Mouse (Mus musculus) kidney, embryonic 14.5 days (tissue): ENCODE data around the gene C4b. TPM values are rescaled to one million over a fixed set of nuclear protein-coding genes. Genes with fewer than 3 reads are reported as not detected.

Source experiments
- ATAC-seq: fragments of 200-750 bp; cut with Nextera tagmentation; 2 replicates; pipeline ENCODE4 v1.8.0; 2017; ENCODE audit warnings: moderate number of reproducible peaks, mild to moderate bottlenecking, moderate TSS enrichment, moderate library complexity; ENCODE audit not compliant: low FRiP score, low TSS enrichment
- H3K27ac ChIP-seq: fragments of 300-500 bp; sonication (generic); 2 replicates; pipeline ENCODE4 v1.5.1; 2014; ENCODE audit warnings: low read depth, mild to moderate bottlenecking, low read length, moderate library complexity, mixed read lengths
- H3K27me3 ChIP-seq: fragments of 300-500 bp; sonication (generic); 2 replicates; pipeline ENCODE4 v1.6.1; 2014; ENCODE audit warnings: mild to moderate bottlenecking, low read length; ENCODE audit not compliant: control insufficient read depth, insufficient read depth
- H3K36me3 ChIP-seq: fragments of 300-500 bp; sonication (generic); 2 replicates; pipeline ENCODE4 v1.6.1; 2014; ENCODE audit warnings: low read length, mixed read lengths; ENCODE audit not compliant: control insufficient read depth, insufficient read depth
- H3K4me1 ChIP-seq: fragments of 300-500 bp; sonication (generic); 2 replicates; pipeline ENCODE4 v1.6.1; 2014; ENCODE audit warnings: low read length, mixed read lengths; ENCODE audit not compliant: control insufficient read depth, insufficient read depth
- H3K4me2 ChIP-seq: fragments of 300-500 bp; sonication (generic); replicated peaks from 2 replicates; pipeline ENCODE4 v1.6.1; 2014; ENCODE audit warnings: low read depth, mild to moderate bottlenecking, low read length
- H3K4me3 ChIP-seq: fragments of 300-500 bp; sonication (generic); 2 replicates; pipeline ENCODE4 v1.5.1; 2014; ENCODE audit warnings: mild to moderate bottlenecking, low read length
- H3K9ac ChIP-seq: fragments of 300-500 bp; sonication (generic); 2 replicates; pipeline ENCODE4 v1.6.1; 2014; ENCODE audit warnings: low read depth, mild to moderate bottlenecking, low read length, moderate library complexity
- H3K9me3 ChIP-seq: fragments of 300-500 bp; sonication (generic); 2 replicates; pipeline ENCODE4 v1.6.1; 2016; ENCODE audit warnings: low read length; ENCODE audit not compliant: control insufficient read depth
- WGBS: fragments of 180-500 bp; shearing (Covaris S2); extraction: QIAGEN DNeasy Blood & Tissue Kit; methylation state at CpG from one replicate; pipeline ENCODE4 v1.1.7; 2014; 5-methylcytosine and 5-hydroxymethylcytosine counted together
- microRNA-seq: library from miRNA; unstranded; fragments of <30 nt; microRNA quantifications from one replicate; pipeline ENCODE4, GENCODE M21; 2016
- polyA plus RNA-seq: library from polyadenylated mRNA; unstranded; fragments of >200 nt; fragmentation: Nextera tagmentation; extraction: Ambion mirVana; gene quantifications from 2 replicates; pipeline ENCODE4 v1.2.1, GENCODE M21; 2014

C4b gene
- polyA plus RNA-seq, 1 experiment from 2014 or later, result not detected

GRCm38 (mm10) chr17:34680191-34680590 is 63.5 kb downstream of the C4b start:
- Histone ChIP-seq H3K36me3 (no peaks in the 10 kb centered on the region), H3K4me2 (no peak overlapping the region), H3K4me3 (no peak overlapping the region), H3K27me3 (peaks cover 12% of the 10 kb centered on the region), H3K9ac (no peak overlapping the region), H3K27ac (no peak overlapping the region), H3K9me3 (no peaks in the 10 kb centered on the region), H3K4me1 (0 out of 2 replicates have a peak, but pooled peaks cover 3% of the 10 kb centered on the region)
- ATAC-seq, result no peak
- WGBS, result 79% methylated on average over 26 of the region's 26 CpGs

Small RNAs within 50 kb of the gene (microRNA-seq; reads per million reads assigned to microRNA genes)
- not detected for gene Gm27471

Other genes starting within 250 kb of the C4b start
- gene Btnl6, start 226.5 kb downstream of the C4b start, polyA plus RNA-seq, result not detected in 2 replicates
- 9.7 and 11.2 TPM in 2 replicates for gene Notch4, start 179.6 kb downstream of the C4b start, polyA plus RNA-seq
- gene Gpsm3, start 154.1 kb downstream of the C4b start, polyA plus RNA-seq, result 19.3 and 21.4 TPM in 2 replicates
- gene Pbx2, start 152.6 kb downstream of the C4b start, polyA plus RNA-seq, result 17.8 and 20.9 TPM in 2 replicates
- 5.8 and 6.6 TPM in 2 replicates for gene Ager, start 146.0 kb downstream of the C4b start, polyA plus RNA-seq
- gene Rnf5, start 140.2 kb downstream of the C4b start, polyA plus RNA-seq, result 118 and 139 TPM in 2 replicates
- gene Agpat1, start 139.6 kb downstream of the C4b start, polyA plus RNA-seq, result 61.7 and 75.3 TPM in 2 replicates
- gene Egfl8, start 127.9 kb downstream of the C4b start, polyA plus RNA-seq, result 3.2 and 3.6 TPM in 2 replicates
- gene Ppt2, start 115.4 kb downstream of the C4b start, polyA plus RNA-seq, result 33.5 and 39.1 TPM in 2 replicates
- 0.16 and 0.18 TPM in 2 replicates for gene Prrt1, start 114.3 kb downstream of the C4b start, polyA plus RNA-seq
- gene Fkbpl, start 99.1 kb downstream of the C4b start, polyA plus RNA-seq, result 14.8 and 16.5 TPM in 2 replicates
- 54.6 and 61.7 TPM in 2 replicates for gene Atf6b, start 96.7 kb downstream of the C4b start, polyA plus RNA-seq
- 0.15 and 0.26 TPM in 2 replicates for gene Tnxb, start 73.3 kb downstream of the C4b start, polyA plus RNA-seq
- not detected in 2 replicates for gene Cyp21a1, start 60.7 kb upstream of the C4b start, polyA plus RNA-seq
- gene Stk19, start 93.1 kb upstream of the C4b start, polyA plus RNA-seq, result 25.2 and 28.7 TPM in 2 replicates
- 55.7 and 66.4 TPM in 2 replicates for gene Dxo, start 93.1 kb upstream of the C4b start, polyA plus RNA-seq
- gene Skiv2l, start 106.3 kb upstream of the C4b start, polyA plus RNA-seq, result 22.8 and 45.9 TPM in 2 replicates
- gene Nelfe, start 106.5 kb upstream of the C4b start, polyA plus RNA-seq, result 107 and 119 TPM in 2 replicates
- 4.0 and 5.4 TPM in 2 replicates for gene Cfb, start 118.6 kb upstream of the C4b start, polyA plus RNA-seq
- gene Zbtb12, start 135.6 kb upstream of the C4b start, polyA plus RNA-seq, result 2.1 and 3.7 TPM in 2 replicates
- not detected in 2 replicates for gene Gm20547, start 138.2 kb upstream of the C4b start, polyA plus RNA-seq
- gene C2, start 154.4 kb upstream of the C4b start, polyA plus RNA-seq, result 1.7 and 1.9 TPM in 2 replicates
- 70.5 and 76.9 TPM in 2 replicates for gene Ehmt2, start 154.6 kb upstream of the C4b start, polyA plus RNA-seq
- 5.4 and 7.7 TPM in 2 replicates for gene Slc44a4, start 170.6 kb upstream of the C4b start, polyA plus RNA-seq
- 19.6 and 23.2 TPM in 2 replicates for gene Neu1, start 187.4 kb upstream of the C4b start, polyA plus RNA-seq
- gene Hspa1b, start 215.4 kb upstream of the C4b start, polyA plus RNA-seq, result 0.54 and 0.80 TPM in 2 replicates
- gene Gm20481, start 226.0 kb upstream of the C4b start, polyA plus RNA-seq, result not detected in 2 replicates
- gene Hspa1a, start 228.3 kb upstream of the C4b start, polyA plus RNA-seq, result 4.3 and 4.8 TPM in 2 replicates
- 0.79 and 1.3 TPM in 2 replicates for gene Hspa1l, start 228.8 kb upstream of the C4b start, polyA plus RNA-seq
- gene Lsm2, start 238.0 kb upstream of the C4b start, polyA plus RNA-seq, result 240 and 246 TPM in 2 replicates